Mouse (Mus musculus) forebrain, embryonic 13.5 days (tissue): ENCODE data around the gene Gins2. TPM values are rescaled to one million over a fixed set of nuclear protein-coding genes. Genes with fewer than 3 reads are reported as not detected.
A peak's percentile ranks its signal among the peaks of the same experiment; 100 is the strongest.

Experiments used
- ATAC-seq: fragments of 200-750 bp; cut with Nextera tagmentation; 2 replicates; pipeline ENCODE4 v1.8.0; 2017
- H3K27ac ChIP-seq: fragments of 300-500 bp; sonication (generic); 2 replicates; pipeline ENCODE4 v1.5.1; 2015; ENCODE audit warnings: inconsistent platforms, mild to moderate bottlenecking, moderate library complexity
- H3K27me3 ChIP-seq: fragments of 300-500 bp; sonication (generic); 2 replicates; pipeline ENCODE4 v1.6.1; 2015; ENCODE audit warnings: mild to moderate bottlenecking, inconsistent platforms
- H3K36me3 ChIP-seq: fragments of 300-500 bp; sonication (generic); 2 replicates; pipeline ENCODE4 v1.6.1; 2015; ENCODE audit warnings: mild to moderate bottlenecking, inconsistent platforms; ENCODE audit not compliant: poor library complexity, severe bottlenecking
- H3K4me1 ChIP-seq: fragments of 300-500 bp; sonication (generic); 2 replicates; pipeline ENCODE4 v1.6.1; 2015; ENCODE audit warnings: inconsistent platforms
- H3K4me2 ChIP-seq: fragments of 300-500 bp; sonication (generic); 2 replicates; pipeline ENCODE4 v1.6.1; 2015; ENCODE audit warnings: inconsistent platforms, mild to moderate bottlenecking, moderate library complexity
- H3K4me3 ChIP-seq: fragments of 300-500 bp; sonication (generic); 2 replicates; pipeline ENCODE4 v1.5.1; 2015; ENCODE audit warnings: mild to moderate bottlenecking, inconsistent platforms
- H3K9ac ChIP-seq: fragments of 300-500 bp; sonication (generic); 2 replicates; pipeline ENCODE4 v1.6.1; 2015; ENCODE audit warnings: mild to moderate bottlenecking, inconsistent platforms
- H3K9me3 ChIP-seq: fragments of 300-500 bp; sonication (generic); replicated peaks from 2 replicates; pipeline ENCODE4 v1.6.1; 2016; ENCODE audit warnings: inconsistent platforms
- WGBS: fragments of 180-500 bp; shearing (Covaris S2); methylation state at CpG from one replicate; pipeline ENCODE4 v1.1.7; 2015; 5-methylcytosine and 5-hydroxymethylcytosine counted together
- polyA plus RNA-seq: library from polyadenylated mRNA; unstranded; fragments of >200 nt; fragmentation: Nextera tagmentation; extraction: Ambion mirVana; gene quantifications from 2 replicates; pipeline ENCODE4 v1.2.1, GENCODE M21; 2015

Gins2 gene
- polyA plus RNA-seq, 1 experiment from 2014 or later = 66.9 TPM

DNA sequence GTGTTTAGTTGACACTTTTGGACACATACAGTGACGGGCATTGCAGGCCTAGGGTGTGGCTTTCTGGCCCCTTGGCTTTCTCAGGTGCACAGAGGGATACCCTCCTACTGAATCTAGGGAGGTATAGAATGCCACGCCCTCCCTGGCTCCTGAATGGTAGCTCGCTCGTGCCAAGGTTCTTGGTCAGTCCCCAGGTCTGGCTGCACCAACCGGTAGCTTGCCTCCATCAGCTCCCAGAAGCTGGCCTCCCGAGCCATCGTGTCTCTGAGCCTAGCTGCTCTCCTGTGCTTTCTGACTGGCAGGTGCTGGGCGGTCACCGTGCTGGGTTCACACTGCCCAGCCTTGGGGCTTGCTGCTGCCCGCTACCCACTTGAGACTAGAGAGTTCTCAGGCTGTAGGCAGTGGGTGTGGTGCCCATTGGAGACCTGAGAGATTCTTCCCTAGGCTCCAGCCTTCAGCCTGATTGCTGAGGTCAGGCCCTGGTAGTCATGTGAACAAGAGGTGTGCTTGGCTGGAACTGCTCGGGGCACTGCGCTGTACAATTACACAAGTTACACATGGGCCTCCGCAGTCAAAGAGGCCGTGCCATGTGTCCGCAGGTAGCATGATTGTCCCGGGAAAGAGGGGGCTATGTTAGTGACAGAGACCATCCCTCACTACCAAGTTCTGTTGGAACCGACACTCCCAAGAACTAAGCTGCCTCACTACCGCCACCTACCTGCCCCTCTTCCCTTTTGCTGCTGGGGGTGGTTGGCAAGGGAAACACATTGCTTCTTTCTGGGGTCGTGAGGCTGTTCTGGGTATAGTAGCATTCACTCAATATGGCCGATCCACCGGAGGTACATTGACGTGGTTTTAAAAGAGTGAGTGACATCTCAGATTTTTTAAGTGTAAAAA, 27.3 kb downstream of the Gins2 start:
- H3K4me2 ChIP-seq = no peak overlapping the region
- 77% methylated on average over 22 of the region's 22 CpGs for WGBS
- peaks cover 17% of the 10 kb centered on the region for H3K36me3 ChIP-seq
- no peaks in the 10 kb centered on the region for H3K9me3 ChIP-seq
- peaks cover 100% of the 10 kb centered on the region for H3K4me1 ChIP-seq
- no peak overlapping the region for H3K4me3 ChIP-seq
- H3K27ac ChIP-seq = peak overlapping the region; percentile 94
- H3K27me3 ChIP-seq = no peaks in the 10 kb centered on the region
- ATAC-seq = no peak
- no peak overlapping the region for H3K9ac ChIP-seq

DNA sequence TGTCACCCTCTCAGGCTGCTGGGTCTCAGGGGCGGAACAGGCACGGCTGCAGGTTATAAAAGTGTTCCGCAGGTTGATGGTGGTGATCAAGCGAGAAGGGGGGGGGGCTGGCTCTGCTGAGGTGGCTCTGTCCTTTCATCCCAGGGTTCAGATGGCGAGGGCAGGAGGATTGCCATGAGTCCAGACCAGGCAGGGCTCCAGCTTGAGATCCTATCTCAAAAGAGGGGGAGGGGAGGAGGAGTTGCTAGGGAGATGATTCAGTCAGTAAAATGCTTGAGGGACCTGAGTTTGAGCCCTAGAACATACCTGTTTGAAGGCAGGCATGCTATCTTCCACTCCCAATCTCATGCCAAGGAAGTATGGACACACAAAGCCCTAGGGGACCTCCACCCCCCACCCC, 28.6 kb downstream of the Gins2 start:
- 74% methylated on average over 5 of the region's 5 CpGs for WGBS

GRCm38 (mm10) chr8:120559654-120560053, 29.4 kb downstream of the Gins2 start:
- Histone ChIP-seq H3K4me2 (peak overlapping the region; percentile 33), H3K4me3 (no peak overlapping the region), H3K36me3 (peaks cover 10% of the 10 kb centered on the region), H3K4me1 (peaks cover 100% of the 10 kb centered on the region), H3K27me3 (no peaks in the 10 kb centered on the region), H3K27ac (peak overlapping the region; percentile 90), H3K9me3 (no peaks in the 10 kb centered on the region), H3K9ac (peak overlapping the region; percentile 35; the same call in 1 of the 2 replicates)
- WGBS = 4% methylated on average over 11 of the region's 11 CpGs
- peak; percentile 54 for ATAC-seq

More for the DNA sequence above, 28.6 kb downstream of the Gins2 start:
- Histone ChIP-seq H3K4me3 (no peak overlapping the region), H3K27me3 (no peaks in the 10 kb centered on the region), H3K27ac (peak overlapping the region; percentile 90; the same call in 1 of the 2 replicates), H3K4me1 (peaks cover 100% of the 10 kb centered on the region), H3K36me3 (peaks cover 9% of the 10 kb centered on the region), H3K9ac (peak overlapping the region; percentile 31; the same call in 1 of the 2 replicates), H3K4me2 (no peak overlapping the region), H3K9me3 (no peaks in the 10 kb centered on the region)
- no peak for ATAC-seq

DNA sequence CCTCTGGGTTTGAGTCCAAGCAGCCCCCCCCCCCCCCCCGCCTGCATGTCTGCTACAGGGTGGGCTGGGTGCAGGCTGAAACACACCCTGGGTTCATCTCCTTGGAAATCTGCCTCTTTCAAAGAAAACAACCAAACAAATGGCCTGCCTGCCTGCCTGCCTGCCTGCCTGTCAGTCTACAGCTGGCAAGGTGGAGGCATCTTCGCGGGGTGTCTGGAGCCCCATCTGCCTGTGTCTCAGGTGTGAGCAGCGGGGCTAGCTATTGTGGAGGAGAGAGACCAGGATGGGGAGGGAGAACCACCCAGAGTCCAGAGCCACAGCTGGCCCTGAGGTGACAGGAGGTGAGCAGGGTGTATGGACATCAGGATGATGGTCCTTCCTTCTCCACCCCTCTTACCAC, 30.9 kb downstream of the Gins2 start:
- Histone ChIP-seq H3K36me3 (peaks cover 25% of the 10 kb centered on the region), H3K27me3 (no peaks in the 10 kb centered on the region), H3K4me3 (no peak overlapping the region), H3K27ac (peak overlapping the region; percentile 90), H3K4me2 (peak overlapping the region; percentile 10; the same call in 1 of the 2 replicates), H3K9ac (no peak overlapping the region), H3K9me3 (no peaks in the 10 kb centered on the region), H3K4me1 (peaks cover 99% of the 10 kb centered on the region)
- ATAC-seq = no peak
- WGBS = 55% methylated on average over 3 of the region's 4 CpGs

DNA sequence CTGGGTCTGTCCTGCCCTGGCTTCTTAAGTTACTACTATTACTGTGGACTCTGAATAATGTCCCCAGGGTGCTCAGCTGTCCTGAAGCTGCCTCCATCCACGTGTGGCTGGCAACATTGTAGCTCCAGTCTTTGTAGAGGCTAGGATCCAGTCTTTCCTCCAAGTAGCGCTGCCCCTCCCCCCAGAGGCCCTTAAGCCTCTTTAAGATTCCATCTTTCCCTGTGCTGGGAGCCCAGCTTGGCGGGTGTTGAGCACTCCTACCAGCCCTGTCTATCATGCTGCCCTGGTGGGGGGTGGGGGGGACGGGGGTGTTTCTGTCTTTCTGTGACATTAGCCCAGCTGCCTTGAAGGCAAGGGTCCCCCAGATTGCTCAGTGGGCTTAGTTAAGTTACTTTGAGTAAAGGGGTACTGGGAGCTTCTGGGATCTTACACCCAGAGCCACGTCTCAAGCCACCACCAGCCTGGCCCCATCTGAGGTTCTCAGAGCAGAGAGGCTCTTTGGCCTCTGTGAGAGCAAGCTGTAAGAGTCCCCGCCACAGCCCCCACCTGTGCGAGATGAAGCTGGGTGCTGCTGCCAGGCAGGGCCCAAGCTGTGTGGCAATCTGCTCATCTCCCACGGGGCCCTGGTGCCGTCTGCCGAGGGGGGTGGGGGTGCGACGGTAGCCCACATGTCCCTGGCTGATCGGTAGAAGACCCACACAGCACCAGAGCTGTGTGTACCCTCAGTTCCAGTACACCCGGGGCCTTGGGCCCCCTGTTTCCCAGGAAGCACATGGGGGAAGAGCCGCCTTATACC, 31.7 kb downstream of the Gins2 start:
- no peaks in the 10 kb centered on the region for H3K27me3 ChIP-seq
- WGBS = 40% methylated on average over 15 of the region's 15 CpGs
- no peaks in the 10 kb centered on the region for H3K9me3 ChIP-seq
- peak; percentile 60 for ATAC-seq
- H3K36me3 ChIP-seq = peaks cover 25% of the 10 kb centered on the region
- H3K4me2 ChIP-seq = peak overlapping the region; percentile 33
- peak overlapping the region; percentile 90 for H3K27ac ChIP-seq
- peak overlapping the region; percentile 55; the same call in 1 of the 2 replicates for H3K9ac ChIP-seq
- peaks cover 99% of the 10 kb centered on the region for H3K4me1 ChIP-seq
- no peak overlapping the region for H3K4me3 ChIP-seq

- Histone ChIP-seq H3K4me3 (no peak overlapping the region), H3K27me3 (no peaks in the 10 kb centered on the region), H3K9me3 (no peaks in the 10 kb centered on the region), H3K4me1 (peaks cover 99% of the 10 kb centered on the region), H3K4me2 (peak overlapping the region; percentile 33; the same call in 1 of the 2 replicates), H3K9ac (peak overlapping the region; percentile 55; the same call in 1 of the 2 replicates), H3K36me3 (peaks cover 25% of the 10 kb centered on the region), H3K27ac (peak overlapping the region; percentile 90)
- 49% methylated on average over 20 of the region's 20 CpGs for WGBS
- ATAC-seq = no peak
These were observed 32.8 kb downstream of the Gins2 start for GRCm38 (mm10) chr8:120556198-120556892.

- WGBS = 91% methylated on average over 18 of the region's 18 CpGs
- no peak overlapping the region for H3K4me3 ChIP-seq
- H3K36me3 ChIP-seq = peaks cover 25% of the 10 kb centered on the region
- H3K27ac ChIP-seq = no peak overlapping the region
- no peak overlapping the region for H3K4me2 ChIP-seq
- peaks cover 99% of the 10 kb centered on the region for H3K4me1 ChIP-seq
- H3K9ac ChIP-seq = no peak overlapping the region
- no peaks in the 10 kb centered on the region for H3K27me3 ChIP-seq
- ATAC-seq = no peak
- H3K9me3 ChIP-seq = no peaks in the 10 kb centered on the region
These were observed 34.6 kb downstream of the Gins2 start for GRCm38 (mm10) chr8:120554466-120555039.

GRCm38 (mm10) chr8:120553441-120554123, 35.5 kb downstream of the Gins2 start:
- no peak for ATAC-seq
- H3K27me3 ChIP-seq = no peaks in the 10 kb centered on the region
- H3K4me2 ChIP-seq = no peak overlapping the region
- peaks cover 25% of the 10 kb centered on the region for H3K36me3 ChIP-seq
- H3K27ac ChIP-seq = no peak overlapping the region
- WGBS = 89% methylated on average over 24 of the region's 24 CpGs
- peaks cover 99% of the 10 kb centered on the region for H3K4me1 ChIP-seq
- H3K9me3 ChIP-seq = no peaks in the 10 kb centered on the region
- no peak overlapping the region for H3K4me3 ChIP-seq
- H3K9ac ChIP-seq = no peak overlapping the region

- WGBS = 90% methylated on average over 11 of the region's 11 CpGs
- no peak overlapping the region for H3K9ac ChIP-seq
- no peaks in the 10 kb centered on the region for H3K9me3 ChIP-seq
- H3K4me1 ChIP-seq = peaks cover 99% of the 10 kb centered on the region
- H3K27ac ChIP-seq = peak overlapping the region; percentile 20; the same call in 1 of the 2 replicates
- H3K27me3 ChIP-seq = no peaks in the 10 kb centered on the region
- H3K4me3 ChIP-seq = no peak overlapping the region
- H3K4me2 ChIP-seq = no peak overlapping the region
- peaks cover 25% of the 10 kb centered on the region for H3K36me3 ChIP-seq
- ATAC-seq = no peak
These were observed 36.6 kb downstream of the Gins2 start for GRCm38 (mm10) chr8:120552509-120552908.

DNA sequence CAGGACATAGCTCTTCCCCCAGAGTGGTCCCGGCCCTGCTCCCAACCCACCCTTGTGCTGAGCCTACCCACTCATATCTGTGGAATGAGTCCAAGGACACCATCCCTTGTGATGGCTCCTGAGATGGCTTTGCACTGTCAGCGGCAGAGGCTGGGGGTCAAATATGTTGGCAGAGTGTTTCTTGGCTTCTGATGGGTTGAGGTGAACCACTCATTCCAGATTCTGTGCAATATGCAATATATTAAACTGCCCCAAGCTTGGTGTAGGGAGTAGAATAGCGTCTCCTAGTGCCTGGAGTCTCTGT, 37.5 kb downstream of the Gins2 start:
- Histone ChIP-seq H3K4me2 (peak overlapping the region; percentile 64), H3K4me1 (peaks cover 99% of the 10 kb centered on the region), H3K27ac (peak overlapping the region; percentile 93), H3K9ac (peak overlapping the region; percentile 66; the same call in 1 of the 2 replicates), H3K4me3 (no peak overlapping the region), H3K36me3 (peaks cover 25% of the 10 kb centered on the region), H3K27me3 (no peaks in the 10 kb centered on the region), H3K9me3 (no peaks in the 10 kb centered on the region)
- 90% methylated on average over 3 of the region's 3 CpGs for WGBS
- no peak for ATAC-seq
